In genomic region chr5:63675934-63676333, GRCm38 (mm10) we compare ENCODE assay signal across 21 mouse cellular contexts. TPM values are rescaled to one million over a fixed set of nuclear protein-coding genes. Genes with fewer than 3 reads are reported as not detected.
DNase-seq lines count a peak whose midpoint lies in the region; ATAC-seq lines count a peak whose summit lies in the region.
"Had no signal": no experiment of that assay in that cellular context is flagged by ENCODE, and none has a peak within 500 bp of the region (broad histone marks: within the 10 kb centered on the region; RNA-seq: fewer than 3 reads in every experiment).

No protein-coding gene starts in this region.

- no peak overlapping the region for H3K4me2 ChIP-seq in kidney, embryonic 14.5 days (replicated peaks; ENCODE audit: low read depth, low read length)
- H3K4me2 ChIP-seq: forebrain, embryonic 13.5 days; heart, embryonic 11.5 days; hindbrain, embryonic 12.5 days; hindbrain, embryonic 15.5 days had no signal

- DNase-seq in kidney, adult 11 months: peak; percentile 5
- DNase-seq in kidney, adult 9 months: peak; percentile 75
- DNase-seq in kidney, postnatal 25 days: no peak
- peak; percentile 3 for DNase-seq in kidney, postnatal 14 days
- no peak for DNase-seq in cerebellum, adult 18-20 months
- DNase-seq: adrenal gland, adult 8-10 months; adrenal gland, postnatal 25 days; cerebellum, adult 11-12 months; cerebellum, adult 9-10 months; cerebellum, postnatal 14 days; gastrocnemius, postnatal 10 days; gastrocnemius, postnatal 36 days had no signal

- no peak overlapping the region for H3K9ac ChIP-seq in kidney, embryonic 14.5 days (ENCODE audit: low read depth, low read length)
- H3K9ac ChIP-seq: forebrain, embryonic 13.5 days; hindbrain, embryonic 12.5 days; hindbrain, embryonic 15.5 days had no signal

- no peak overlapping the region for H3K4me3 ChIP-seq in kidney, embryonic 14.5 days (ENCODE audit: low read length)
- H3K4me3 ChIP-seq: forebrain, embryonic 10.5 days; forebrain, embryonic 13.5 days; hindbrain, embryonic 12.5 days; hindbrain, embryonic 15.5 days had no signal

- H3K4me1 ChIP-seq in kidney, embryonic 14.5 days (ENCODE audit: control insufficient read depth, insufficient read depth, low read length): no peaks in the 10 kb centered on the region
- H3K4me1 ChIP-seq: forebrain, embryonic 10.5 days; forebrain, embryonic 13.5 days; hindbrain, embryonic 12.5 days; hindbrain, embryonic 15.5 days had no signal

- 74% methylated on average over 2 of the region's 2 CpGs for WGBS in kidney, embryonic 14.5 days

- no peaks in the 10 kb centered on the region for H3K9me3 ChIP-seq in kidney, embryonic 14.5 days (ENCODE audit: control insufficient read depth, low read length)
- H3K9me3 ChIP-seq: forebrain, embryonic 10.5 days; forebrain, embryonic 13.5 days; hindbrain, embryonic 12.5 days; hindbrain, embryonic 15.5 days had no signal

- H3K27me3 ChIP-seq in kidney, embryonic 14.5 days (ENCODE audit: control insufficient read depth, insufficient read depth, low read length): no peaks in the 10 kb centered on the region
- H3K27me3 ChIP-seq: forebrain, embryonic 13.5 days; hindbrain, embryonic 12.5 days; hindbrain, embryonic 15.5 days had no signal

- no peak overlapping the region for H3K27ac ChIP-seq in kidney, embryonic 14.5 days (ENCODE audit: low read depth, low read length)
- H3K27ac ChIP-seq: forebrain, embryonic 10.5 days; forebrain, embryonic 13.5 days; hindbrain, embryonic 12.5 days; hindbrain, embryonic 15.5 days had no signal

- ATAC-seq in kidney, embryonic 14.5 days (ENCODE audit: low FRiP score, low TSS enrichment): no peak
- ATAC-seq: activated CD4-positive, CD25-positive, alpha-beta regulatory T cell, adult 4 months; forebrain, embryonic 13.5 days; forebrain, embryonic 16.5 days had no signal

- no peaks in the 10 kb centered on the region for H3K36me3 ChIP-seq in kidney, embryonic 14.5 days (ENCODE audit: control insufficient read depth, insufficient read depth, low read length)
- H3K36me3 ChIP-seq: forebrain, embryonic 10.5 days; hindbrain, embryonic 12.5 days; hindbrain, embryonic 15.5 days had no signal

RNA-seq across cellular contexts. Expression of gene Nwd2, which starts 27.0 kb away (rescaled TPM):
- polyA plus RNA-seq in kidney, embryonic 14.5 days (2014; fragmentation: Nextera tagmentation; extraction: Ambion mirVana): 0.81 and 0.99 TPM in 2 replicates
- polyA plus RNA-seq: forebrain, embryonic 10.5 days; heart, postnatal 0 days had no signal

Comparison
In these comparisons a context has a peak if more than half of its experiments do, and no peak if none do; other contexts are left out.
1. DNase-seq: peak in kidney, adult 11 months (single experiment), kidney, adult 9 months (single experiment) and kidney, postnatal 14 days (single experiment); none in kidney, postnatal 25 days (0 of 2) and cerebellum, adult 18-20 months (0 of 2).